Mouse (Mus musculus) forebrain, embryonic 10.5 days (tissue): ENCODE data around the gene Sox6. TPM values are rescaled to one million over a fixed set of nuclear protein-coding genes. Genes with fewer than 3 reads are reported as not detected.

Source experiments
- DNase-seq: peaks from one replicate; pipeline ENCODE4 v3.0.0-alpha.2; 2017; ENCODE audit warnings: low spot score; ENCODE audit errors: extremely low spot score
- H3K27ac ChIP-seq: fragments of 300-500 bp; sonication (generic); 2 replicates; pipeline ENCODE4 v1.5.1; 2016; ENCODE audit warnings: mild to moderate bottlenecking
- H3K27me3 ChIP-seq: fragments of 300-500 bp; sonication (generic); 2 replicates; pipeline ENCODE4 v1.6.1; 2016; ENCODE audit warnings: mild to moderate bottlenecking; ENCODE audit not compliant: poor library complexity, severe bottlenecking
- H3K36me3 ChIP-seq: fragments of 300-500 bp; sonication (generic); replicated peaks from 2 replicates; pipeline ENCODE4 v1.6.1; 2016; ENCODE audit warnings: mild to moderate bottlenecking, moderate library complexity
- H3K4me1 ChIP-seq: fragments of 300-500 bp; sonication (generic); 2 replicates; pipeline ENCODE4 v1.6.1; 2016
- H3K4me3 ChIP-seq: fragments of 300-500 bp; sonication (generic); 2 replicates; pipeline ENCODE4 v1.5.1; 2016; ENCODE audit warnings: mild to moderate bottlenecking, moderate library complexity
- H3K9me3 ChIP-seq: fragments of 300-500 bp; sonication (generic); 2 replicates; pipeline ENCODE4 v1.6.1; 2016; ENCODE audit warnings: mild to moderate bottlenecking, moderate library complexity
- WGBS: fragments of 180-500 bp; shearing (Covaris S2); methylation state at CpG from one replicate; pipeline ENCODE4 v1.1.7; 2016; 5-methylcytosine and 5-hydroxymethylcytosine counted together
- polyA plus RNA-seq: library from polyadenylated mRNA; unstranded; fragments of >200 nt; fragmentation: Nextera tagmentation; extraction: Ambion mirVana; gene quantifications from 2 replicates; pipeline ENCODE4 v1.2.1, GENCODE M21; 2016

Sox6 gene
- polyA plus RNA-seq, 1 experiment from 2014 or later = 77.3 TPM

DNA sequence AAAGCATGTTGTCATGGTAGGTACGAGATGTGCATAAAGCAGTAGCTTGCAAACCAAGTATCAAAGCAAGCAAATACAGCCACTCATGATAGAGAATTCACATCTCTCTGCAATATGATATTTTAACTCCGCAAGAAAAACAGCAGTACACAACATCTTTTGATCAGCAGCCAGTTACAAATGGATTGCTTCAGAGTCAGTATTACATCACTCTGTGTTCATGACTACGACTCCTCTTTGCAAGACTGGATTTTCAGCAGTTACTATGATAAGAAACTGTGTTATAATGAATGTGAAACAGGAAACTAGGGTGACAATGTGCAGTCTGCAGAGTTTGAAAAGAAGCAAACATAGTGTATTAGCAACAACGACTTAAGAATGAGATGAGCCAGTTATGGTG is 71.4 kb downstream of the Sox6 start:
- no peak for DNase-seq
- no peaks in the 10 kb centered on the region for H3K9me3 ChIP-seq
- H3K4me1 ChIP-seq = 0 out of 2 replicates have a peak, but pooled peaks cover 6% of the 10 kb centered on the region
- peaks cover 17% of the 10 kb centered on the region for H3K36me3 ChIP-seq
- no peak overlapping the region for H3K27ac ChIP-seq
- 95% methylated on average over 4 of the region's 4 CpGs for WGBS
- no peak overlapping the region for H3K4me3 ChIP-seq
- no peaks in the 10 kb centered on the region for H3K27me3 ChIP-seq

DNA sequence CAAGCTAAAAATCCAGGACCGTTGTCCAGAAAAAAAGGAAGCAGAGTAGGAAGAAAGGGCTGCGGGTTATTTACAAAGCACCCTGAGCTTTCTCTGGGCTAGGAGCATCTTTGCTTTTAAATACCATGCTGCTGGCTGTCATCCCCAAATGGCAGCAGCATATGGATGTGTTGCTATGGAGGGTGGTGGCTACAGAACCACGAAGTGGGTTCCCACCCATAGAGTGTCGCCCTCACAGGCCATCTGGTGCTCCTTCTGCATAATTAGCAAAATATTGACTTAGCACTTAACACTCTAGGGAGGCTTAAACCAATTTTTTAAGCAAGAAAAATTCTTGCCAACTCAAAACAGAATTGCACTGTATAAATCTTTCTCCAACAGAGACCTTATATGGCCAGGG is 72.4 kb downstream of the Sox6 start:
- Histone ChIP-seq H3K4me1 (peaks cover 7% of the 10 kb centered on the region), H3K4me3 (no peak overlapping the region), H3K9me3 (no peaks in the 10 kb centered on the region), H3K27me3 (no peaks in the 10 kb centered on the region), H3K36me3 (peaks cover 17% of the 10 kb centered on the region), H3K27ac (no peak overlapping the region)
- no peak for DNase-seq
- WGBS = 88% methylated on average over 4 of the region's 4 CpGs

DNA sequence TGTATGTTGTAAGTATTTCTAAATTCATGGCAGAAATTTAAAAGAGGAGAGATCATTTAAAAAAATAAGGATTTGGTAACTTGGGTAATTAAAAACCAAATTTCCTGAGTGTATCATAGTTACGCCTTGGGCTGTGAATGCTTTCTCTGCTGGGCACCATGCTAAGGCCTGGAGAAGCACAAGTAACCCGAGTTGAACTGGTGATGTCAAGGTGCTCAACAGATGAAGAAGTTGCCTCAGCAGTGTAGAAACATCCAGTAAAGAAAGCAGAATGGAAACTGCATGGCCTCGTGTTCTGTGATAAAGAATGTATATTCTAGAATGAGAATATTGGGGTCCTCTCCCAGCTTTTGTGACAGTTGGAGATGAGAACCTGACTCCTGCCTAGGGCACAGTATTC is 85.5 kb downstream of the Sox6 start:
- Histone ChIP-seq H3K4me3 (no peak overlapping the region), H3K4me1 (no peaks in the 10 kb centered on the region), H3K27ac (no peak overlapping the region), H3K27me3 (no peaks in the 10 kb centered on the region), H3K9me3 (no peaks in the 10 kb centered on the region), H3K36me3 (peaks cover 2% of the 10 kb centered on the region; the same call in 1 of the 2 replicates)
- WGBS = 82% methylated on average over 3 of the region's 3 CpGs
- DNase-seq = no peak

DNA sequence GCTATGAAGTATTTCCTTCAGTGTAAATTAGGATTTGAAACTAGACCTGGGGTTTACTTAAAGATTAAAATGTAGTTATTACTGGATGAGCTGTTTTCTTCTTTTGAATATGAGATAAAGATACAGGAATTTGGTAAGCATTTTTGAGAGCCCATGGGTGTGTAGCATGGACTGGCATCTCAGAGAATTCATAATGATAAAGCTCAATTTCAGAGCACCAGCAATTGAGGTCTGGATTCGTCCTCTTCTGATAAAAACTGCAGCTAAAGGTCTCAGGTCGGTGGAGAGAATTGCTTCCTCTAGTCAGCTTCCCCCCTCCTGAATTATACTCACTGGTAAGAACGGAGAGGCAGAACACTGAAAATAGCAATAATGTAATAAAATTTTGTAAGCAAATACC is 86.4 kb downstream of the Sox6 start:
- Histone ChIP-seq H3K9me3 (no peaks in the 10 kb centered on the region), H3K27ac (no peak overlapping the region), H3K36me3 (no peaks in the 10 kb centered on the region), H3K4me3 (no peak overlapping the region), H3K27me3 (no peaks in the 10 kb centered on the region), H3K4me1 (no peaks in the 10 kb centered on the region)
- no peak for DNase-seq
- 73% methylated on average over 3 of the region's 3 CpGs for WGBS

DNA sequence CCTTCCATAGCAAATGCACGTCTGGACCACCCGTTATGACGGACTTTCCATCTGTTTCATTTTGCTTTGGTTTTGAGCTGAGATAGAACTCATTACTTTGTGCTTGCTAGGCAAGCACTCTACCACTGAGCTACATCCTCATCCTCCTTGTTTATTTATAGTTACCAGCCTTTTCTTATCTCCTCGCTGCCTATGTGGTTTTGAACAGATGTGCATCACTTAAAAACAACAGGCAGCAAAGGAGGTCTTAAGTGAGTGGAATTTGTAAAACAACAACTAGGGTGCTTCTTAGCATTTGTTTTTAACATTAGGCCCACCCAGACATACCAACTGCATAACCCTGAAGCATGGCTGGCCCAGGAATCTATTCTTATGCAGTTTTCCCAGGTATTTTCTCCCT is 86.9 kb downstream of the Sox6 start:
- H3K4me1 ChIP-seq = no peaks in the 10 kb centered on the region
- no peak for DNase-seq
- H3K36me3 ChIP-seq = no peaks in the 10 kb centered on the region
- H3K4me3 ChIP-seq = no peak overlapping the region
- 82% methylated on average over 4 of the region's 4 CpGs for WGBS
- no peak overlapping the region for H3K27ac ChIP-seq
- H3K9me3 ChIP-seq = no peaks in the 10 kb centered on the region
- no peaks in the 10 kb centered on the region for H3K27me3 ChIP-seq

DNA sequence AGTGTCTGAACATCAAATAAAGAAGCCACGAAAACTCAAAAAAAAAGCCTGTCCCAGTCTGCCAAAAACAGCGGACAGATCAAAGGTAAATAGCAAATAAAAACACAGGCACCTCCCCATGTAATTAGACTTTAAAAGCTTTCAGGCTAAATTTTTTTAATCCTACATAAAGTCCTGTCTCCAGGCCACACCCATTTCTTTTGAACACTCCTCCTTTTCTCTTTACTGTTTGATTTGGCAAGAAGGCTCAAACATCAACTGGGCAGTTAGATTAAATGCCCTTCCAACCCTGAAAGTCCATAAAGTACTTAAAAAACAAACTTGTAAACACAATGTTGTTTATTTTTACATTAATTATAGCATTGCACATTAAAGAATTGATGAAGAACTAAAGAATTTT is 90.7 kb downstream of the Sox6 start:
- 61% methylated on average over 2 of the region's 2 CpGs for WGBS
- Histone ChIP-seq H3K9me3 (no peaks in the 10 kb centered on the region), H3K36me3 (peaks cover 12% of the 10 kb centered on the region), H3K27ac (no peak overlapping the region), H3K27me3 (no peaks in the 10 kb centered on the region), H3K4me1 (0 out of 2 replicates have a peak, but pooled peaks cover 10% of the 10 kb centered on the region), H3K4me3 (no peak overlapping the region)
- DNase-seq = no peak

DNA sequence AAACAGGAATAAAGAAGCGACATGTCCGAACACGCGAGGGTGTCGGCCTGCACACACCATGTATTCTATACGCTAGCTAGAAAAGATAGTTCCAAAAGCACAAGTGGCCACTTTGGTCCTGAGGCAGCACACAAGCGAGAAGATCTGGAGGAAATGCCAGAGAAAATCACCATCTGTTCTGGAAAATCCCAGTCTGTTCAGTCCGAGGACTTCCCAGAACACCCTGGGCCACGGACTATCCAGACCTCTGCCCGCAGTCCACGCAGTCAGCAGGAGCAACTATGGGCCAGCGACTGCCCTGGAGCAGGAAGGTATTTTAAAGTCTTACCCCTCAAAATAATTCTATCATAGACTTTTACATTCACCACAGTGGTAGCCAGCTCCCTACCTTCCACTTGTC is 92.0 kb downstream of the Sox6 start:
- WGBS = 95% methylated on average over 12 of the region's 12 CpGs
- H3K36me3 ChIP-seq = peaks cover 25% of the 10 kb centered on the region
- no peak overlapping the region for H3K4me3 ChIP-seq
- peaks cover 15% of the 10 kb centered on the region for H3K4me1 ChIP-seq
- H3K27ac ChIP-seq = no peak overlapping the region
- H3K27me3 ChIP-seq = no peaks in the 10 kb centered on the region
- DNase-seq = no peak
- H3K9me3 ChIP-seq = no peaks in the 10 kb centered on the region

DNA sequence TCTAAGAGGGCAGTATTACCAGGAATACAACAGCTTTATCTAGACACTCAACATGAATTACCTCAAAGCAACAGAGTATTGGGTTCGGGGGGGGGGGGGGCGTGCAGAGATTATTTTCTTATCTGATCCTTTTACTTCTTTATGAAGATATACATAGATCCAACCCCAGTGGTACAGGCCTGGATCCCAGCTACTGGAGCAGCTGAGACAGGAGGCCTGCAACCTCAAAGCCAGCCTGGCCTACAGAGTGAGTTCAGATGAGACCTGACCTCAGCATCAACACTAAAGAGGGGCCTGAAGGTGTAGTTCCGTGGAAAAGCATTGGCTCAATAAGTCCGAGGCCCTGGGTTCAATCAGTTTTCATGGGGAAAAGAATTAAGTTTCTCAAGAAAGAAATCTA is 93.1 kb downstream of the Sox6 start:
- H3K36me3 ChIP-seq = peaks cover 29% of the 10 kb centered on the region
- H3K9me3 ChIP-seq = no peaks in the 10 kb centered on the region
- no peak overlapping the region for H3K27ac ChIP-seq
- WGBS = 87% methylated on average over 4 of the region's 4 CpGs
- H3K27me3 ChIP-seq = no peaks in the 10 kb centered on the region
- H3K4me1 ChIP-seq = peaks cover 20% of the 10 kb centered on the region
- DNase-seq = no peak
- no peak overlapping the region for H3K4me3 ChIP-seq

DNA sequence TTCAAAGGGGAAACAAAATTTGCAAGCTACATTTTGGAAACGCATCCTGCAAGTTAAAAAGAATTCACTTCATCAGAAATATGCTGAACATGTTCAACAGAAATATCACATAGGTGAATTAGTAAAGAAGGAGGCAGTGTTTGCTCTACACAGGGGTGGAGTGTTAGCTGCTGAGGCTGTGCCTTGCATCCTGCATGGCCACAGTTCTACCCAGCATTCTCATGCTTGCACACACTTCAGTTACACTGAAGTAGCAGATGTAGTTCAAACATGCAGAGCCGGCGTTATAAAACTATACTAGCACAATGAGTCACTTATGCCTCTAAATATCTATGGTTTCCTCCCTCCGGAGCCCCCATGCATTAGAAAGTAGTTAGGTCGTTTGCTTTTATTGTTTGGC is 94.3 kb downstream of the Sox6 start:
- H3K4me1 ChIP-seq = peaks cover 20% of the 10 kb centered on the region
- no peak overlapping the region for H3K4me3 ChIP-seq
- H3K27ac ChIP-seq = no peak overlapping the region
- 74% methylated on average over 5 of the region's 5 CpGs for WGBS
- H3K36me3 ChIP-seq = peaks cover 34% of the 10 kb centered on the region
- no peaks in the 10 kb centered on the region for H3K27me3 ChIP-seq
- H3K9me3 ChIP-seq = no peaks in the 10 kb centered on the region
- no peak for DNase-seq

DNA sequence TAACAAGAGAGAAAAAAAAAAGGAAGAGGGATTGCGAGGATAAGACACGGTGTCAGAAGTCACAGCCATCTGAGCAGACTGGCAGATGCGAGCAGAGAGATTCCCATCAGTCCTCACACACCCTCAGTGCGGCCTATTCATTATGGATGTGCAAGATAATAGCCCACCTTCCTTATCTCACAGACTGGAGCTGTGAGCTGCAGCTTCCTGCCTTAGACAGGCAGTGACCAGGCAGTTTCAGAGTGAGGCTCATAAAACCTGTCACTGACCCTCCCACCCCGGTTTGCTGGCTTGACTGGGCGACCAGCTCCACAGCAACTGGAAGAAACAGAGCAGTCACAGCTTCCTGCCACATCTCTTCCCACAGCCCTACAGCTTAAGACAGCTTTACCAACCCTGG is 96.8 kb downstream of the Sox6 start:
- H3K27me3 ChIP-seq = no peaks in the 10 kb centered on the region
- no peaks in the 10 kb centered on the region for H3K9me3 ChIP-seq
- H3K27ac ChIP-seq = no peak overlapping the region
- no peak for DNase-seq
- peaks cover 44% of the 10 kb centered on the region for H3K36me3 ChIP-seq
- H3K4me1 ChIP-seq = peaks cover 25% of the 10 kb centered on the region
- 68% methylated on average over 6 of the region's 6 CpGs for WGBS
- H3K4me3 ChIP-seq = no peak overlapping the region

DNA sequence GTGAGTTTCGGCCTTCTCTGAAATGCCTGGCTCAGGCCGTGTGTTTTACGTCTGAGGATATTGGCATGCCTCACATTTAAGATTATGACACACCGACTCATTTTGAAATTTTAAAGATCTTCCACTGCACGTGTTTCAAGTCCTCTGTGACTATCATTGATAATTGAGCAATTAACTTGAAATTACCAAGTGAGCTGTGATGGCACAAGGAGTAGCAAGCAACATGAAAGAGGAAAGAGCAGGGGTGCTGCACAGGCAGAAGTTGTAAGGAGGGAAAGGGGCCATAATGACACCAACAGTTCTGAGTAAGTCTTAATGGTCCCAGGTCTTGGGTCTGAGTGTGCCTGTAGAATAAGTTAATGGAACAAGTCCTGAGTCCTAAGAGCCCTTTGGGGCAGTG is 99.3 kb downstream of the Sox6 start:
- Histone ChIP-seq H3K27ac (no peak overlapping the region), H3K9me3 (no peaks in the 10 kb centered on the region), H3K27me3 (no peaks in the 10 kb centered on the region), H3K4me1 (peaks cover 16% of the 10 kb centered on the region), H3K36me3 (peaks cover 44% of the 10 kb centered on the region), H3K4me3 (no peak overlapping the region)
- WGBS = 95% methylated on average over 5 of the region's 5 CpGs
- DNase-seq = no peak

DNA sequence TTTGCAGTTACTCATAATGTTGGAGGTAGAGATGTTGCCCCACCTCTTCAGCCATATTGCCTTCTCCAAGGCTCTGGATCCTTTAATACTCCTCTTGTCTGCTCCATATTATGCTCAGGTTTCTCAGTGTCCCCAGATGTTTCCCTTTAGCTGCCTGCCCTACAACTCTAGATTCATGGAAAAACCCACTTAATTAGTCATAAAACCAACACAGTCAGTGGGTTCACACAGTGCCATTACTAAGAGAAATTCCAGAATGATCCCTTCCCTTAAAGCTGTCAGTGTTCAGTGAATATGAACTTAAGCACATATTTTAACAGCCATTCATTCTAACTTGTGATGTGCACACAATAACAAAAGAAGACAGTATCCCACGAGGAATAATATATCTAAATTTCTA is 101.7 kb downstream of the Sox6 start:
- H3K36me3 ChIP-seq = peaks cover 22% of the 10 kb centered on the region
- no peak overlapping the region for H3K4me3 ChIP-seq
- 95% methylated on average over 1 of the region's 1 CpGs for WGBS
- no peak overlapping the region for H3K27ac ChIP-seq
- peaks cover 12% of the 10 kb centered on the region for H3K4me1 ChIP-seq
- DNase-seq = no peak
- H3K27me3 ChIP-seq = no peaks in the 10 kb centered on the region
- H3K9me3 ChIP-seq = no peaks in the 10 kb centered on the region

DNA sequence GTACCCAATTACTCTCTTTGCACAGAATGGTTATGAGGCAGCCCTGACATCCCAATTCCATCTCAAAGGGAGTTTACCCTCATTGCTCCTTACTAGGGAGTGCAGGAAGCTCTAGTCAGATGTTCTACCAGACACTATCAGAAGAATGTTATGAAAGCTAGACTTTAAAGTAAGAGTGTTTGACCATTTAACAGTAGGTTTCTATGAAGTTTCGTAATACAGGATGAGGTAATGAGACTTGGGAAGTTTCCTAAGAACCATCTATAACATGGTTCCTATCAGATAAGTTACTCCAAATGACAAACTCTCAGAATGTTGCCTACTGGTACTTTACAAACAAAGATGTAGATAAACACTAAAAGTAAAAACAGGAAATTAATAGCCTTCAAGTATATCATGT is 123.3 kb downstream of the Sox6 start:
- no peaks in the 10 kb centered on the region for H3K27me3 ChIP-seq
- H3K4me3 ChIP-seq = no peak overlapping the region
- WGBS = 92% methylated on average over 1 of the region's 1 CpGs
- peaks cover 9% of the 10 kb centered on the region for H3K4me1 ChIP-seq
- H3K27ac ChIP-seq = no peak overlapping the region
- H3K36me3 ChIP-seq = peaks cover 11% of the 10 kb centered on the region
- no peaks in the 10 kb centered on the region for H3K9me3 ChIP-seq
- DNase-seq = no peak

DNA sequence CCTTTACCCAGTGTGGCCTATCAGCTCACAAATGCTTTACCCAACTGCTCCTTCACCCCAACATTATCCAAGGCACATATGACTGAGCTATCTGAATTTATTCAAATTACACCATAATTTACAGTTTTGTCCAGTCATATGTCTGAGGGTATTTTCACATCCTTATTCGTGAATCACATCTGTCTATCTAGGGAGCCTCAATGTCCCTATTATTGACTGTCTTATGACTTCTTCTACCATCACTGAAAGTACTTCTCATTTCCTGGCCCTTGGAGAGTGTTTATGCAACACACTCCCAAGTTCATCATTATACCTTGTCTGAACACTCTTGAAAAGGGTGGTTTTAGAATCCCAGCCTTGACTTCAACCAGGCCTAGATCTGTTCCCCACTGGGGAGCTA is 128.3 kb downstream of the Sox6 start:
- H3K27ac ChIP-seq = no peak overlapping the region
- peaks cover 5% of the 10 kb centered on the region for H3K36me3 ChIP-seq
- no peak overlapping the region for H3K4me3 ChIP-seq
- H3K27me3 ChIP-seq = no peaks in the 10 kb centered on the region
- peaks cover 19% of the 10 kb centered on the region for H3K4me1 ChIP-seq
- DNase-seq = no peak
- WGBS = 96% methylated on average over 1 of the region's 1 CpGs
- H3K9me3 ChIP-seq = no peaks in the 10 kb centered on the region
